Mouse (Mus musculus) forebrain, postnatal 0 days (tissue): Measurements from ENCODE around the gene Duxbl2. TPM values are rescaled to one million over a fixed set of nuclear protein-coding genes. Genes with fewer than 3 reads are reported as not detected.
"Not testable (repeated sequence)": the region's sequence is repeated elsewhere in the genome, so short reads cannot be mapped to it uniquely, and the experiment has no call there.

ENCODE experiments used
- ATAC-seq: fragments of 200-750 bp; cut with Nextera tagmentation; 2 replicates; pipeline ENCODE4 v1.8.0; 2017; ENCODE audit warnings: mild to moderate bottlenecking, moderate library complexity
- DNase-seq: peaks from one replicate; pipeline ENCODE4 v3.0.0-alpha.2; 2015
- H3K27ac ChIP-seq: fragments of 300-500 bp; sonication (generic); 2 replicates; pipeline ENCODE4 v1.5.1; 2014; ENCODE audit warnings: low read depth, mild to moderate bottlenecking, antibody characterized with exemption, low read length, moderate library complexity, mixed read lengths
- H3K27me3 ChIP-seq: fragments of 300-500 bp; sonication (generic); 2 replicates; pipeline ENCODE4 v1.6.1; 2014; ENCODE audit warnings: mild to moderate bottlenecking, low read length, mixed read lengths; ENCODE audit not compliant: insufficient read depth
- H3K36me3 ChIP-seq: fragments of 300-500 bp; sonication (generic); 2 replicates; pipeline ENCODE4 v1.6.1; 2014; ENCODE audit warnings: mild to moderate bottlenecking, moderate library complexity; ENCODE audit not compliant: insufficient read depth
- H3K4me1 ChIP-seq: fragments of 300-500 bp; sonication (generic); 2 replicates; pipeline ENCODE4 v1.6.1; 2014; ENCODE audit warnings: antibody characterized with exemption; ENCODE audit not compliant: insufficient read depth
- H3K4me2 ChIP-seq: fragments of 300-500 bp; sonication (generic); 2 replicates; pipeline ENCODE4 v1.6.1; 2014; ENCODE audit warnings: low read depth, mild to moderate bottlenecking, moderate library complexity
- H3K4me3 ChIP-seq: fragments of 300-500 bp; sonication (generic); 2 replicates; pipeline ENCODE4 v1.5.1; 2014; ENCODE audit warnings: low read depth, low read length, mixed read lengths
- H3K9ac ChIP-seq: fragments of 300-500 bp; sonication (generic); 2 replicates; pipeline ENCODE4 v1.6.1; 2014; ENCODE audit warnings: mild to moderate bottlenecking
- H3K9me3 ChIP-seq: fragments of 300-500 bp; sonication (generic); 2 replicates; pipeline ENCODE4 v1.6.1; 2016; ENCODE audit warnings: low read length
- WGBS: fragments of 180-500 bp; shearing (Covaris S2); extraction: QIAGEN DNeasy Blood & Tissue Kit; methylation state at CpG from one replicate; pipeline ENCODE4 v1.1.7; 2014; 5-methylcytosine and 5-hydroxymethylcytosine counted together
- polyA plus RNA-seq: library from polyadenylated mRNA; unstranded; fragments of >200 nt; fragmentation: Nextera tagmentation; extraction: Ambion mirVana; gene quantifications from 2 replicates; pipeline ENCODE4 v1.2.1, GENCODE M21; 2015
- total RNA-seq: library from RNA; depleted of rRNA; stranded (reverse); fragments of >200 nt; gene quantifications from 2 replicates; pipeline ENCODE4 v1.2.3, GENCODE M21; 2014; rRNA removed

Duxbl2 gene
- 0.67 and 3.8 TPM in 2 replicates for total RNA-seq
- 1.9 TPM in 1 of 2 replicates, not detected in the other for polyA plus RNA-seq

- not testable (repeated sequence) for H3K4me1 ChIP-seq, H3K9ac ChIP-seq, H3K27me3 ChIP-seq, H3K27ac ChIP-seq, H3K36me3 ChIP-seq, H3K9me3 ChIP-seq, DNase-seq, H3K4me2 ChIP-seq, H3K4me3 ChIP-seq, ATAC-seq
- WGBS: no CpG with 5 or more reads among the region's 7 CpGs
Observed at GRCm38 (mm10) chr14:26118150-26118549, at the start of gene Duxbl2. Gene Duxbl2, plus strand, starts transcription at chr14:26118349.

GRCm38 (mm10) chr14:26076620-26077390 lies 41.3 kb upstream of the Duxbl2 start:
- not testable (repeated sequence) for DNase-seq, H3K9me3 ChIP-seq, H3K4me2 ChIP-seq, H3K27me3 ChIP-seq, H3K9ac ChIP-seq, H3K4me1 ChIP-seq, ATAC-seq, H3K36me3 ChIP-seq, H3K27ac ChIP-seq, H3K4me3 ChIP-seq
- no CpG with 5 or more reads among the region's 5 CpGs for WGBS

GRCm38 (mm10) chr14:26081216-26081615 lies 36.9 kb upstream of the Duxbl2 start, which contains the start of gene Cphx2:
Gene Cphx2, plus strand, starts transcription at chr14:26081516.
- WGBS: no CpG with 5 or more reads among the region's 6 CpGs
- H3K4me2 ChIP-seq, H3K27me3 ChIP-seq: not testable (repeated sequence)

DNA sequence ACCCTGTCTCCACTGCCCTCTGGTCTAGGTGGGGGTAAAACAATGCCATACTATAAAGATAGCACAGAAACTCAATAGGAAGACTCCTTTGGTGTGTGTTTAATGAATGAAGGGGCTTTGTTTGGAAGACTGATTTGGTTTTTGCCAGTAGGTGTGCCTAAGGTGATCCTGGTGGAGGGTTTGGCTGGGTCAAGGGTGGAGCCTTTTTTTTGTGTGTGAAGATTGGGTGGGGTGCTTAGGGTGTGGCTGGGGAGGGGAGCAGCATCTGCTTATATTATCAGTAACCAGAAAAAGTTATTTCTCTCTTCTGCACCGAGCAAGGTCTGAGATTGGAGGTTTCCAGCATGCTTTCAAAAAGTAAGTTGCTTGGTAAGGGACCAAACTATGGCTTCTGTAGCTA lies 36.2 kb upstream of the Duxbl2 start, which contains the start of gene Cphx3:
Gene Cphx3 (plus strand): TSS at position 301 of the 400 bp plus-strand sequence.
- ATAC-seq: not testable (repeated sequence)

More at GRCm38 (mm10) chr14:26081216-26081615, 36.9 kb upstream of the Duxbl2 start, which contains the start of gene Cphx2:
- H3K4me3 ChIP-seq, H3K36me3 ChIP-seq, H3K27ac ChIP-seq, ATAC-seq, H3K4me1 ChIP-seq, H3K9ac ChIP-seq, DNase-seq, H3K9me3 ChIP-seq: not testable (repeated sequence)

DNA sequence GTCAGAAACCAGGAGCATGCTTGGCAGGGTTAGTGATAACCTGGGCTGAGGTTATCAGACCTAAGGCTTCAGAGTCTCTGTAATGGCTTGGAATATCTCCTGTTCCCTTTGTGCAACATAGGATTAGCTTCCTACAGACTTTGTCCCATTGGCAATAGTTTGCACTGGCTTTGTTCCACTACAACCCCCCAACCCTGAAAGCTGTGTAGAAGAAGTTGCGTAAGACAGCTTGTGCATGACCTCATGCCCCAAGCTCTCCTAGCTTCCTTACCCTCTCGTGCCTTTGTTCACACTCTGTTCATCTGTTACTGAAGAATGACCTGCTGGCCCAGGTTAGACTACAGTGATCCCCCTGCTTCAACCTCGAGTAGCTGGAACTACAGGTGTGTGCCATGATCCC lies 20.5 kb upstream of the Duxbl2 start:
- not testable (repeated sequence) for H3K27ac ChIP-seq, H3K36me3 ChIP-seq, DNase-seq, H3K4me1 ChIP-seq, H3K27me3 ChIP-seq, H3K9ac ChIP-seq, H3K9me3 ChIP-seq, ATAC-seq, H3K4me3 ChIP-seq, H3K4me2 ChIP-seq
- WGBS: no CpG with 5 or more reads among the region's 3 CpGs

More for the DNA sequence above, 36.2 kb upstream of the Duxbl2 start, which contains the start of gene Cphx3:
- not testable (repeated sequence) for H3K4me1 ChIP-seq, H3K27me3 ChIP-seq, H3K4me2 ChIP-seq, H3K4me3 ChIP-seq, DNase-seq, H3K9me3 ChIP-seq, H3K27ac ChIP-seq, H3K36me3 ChIP-seq, H3K9ac ChIP-seq
- WGBS: no CpG with 5 or more reads among the region's 1 CpGs

DNA sequence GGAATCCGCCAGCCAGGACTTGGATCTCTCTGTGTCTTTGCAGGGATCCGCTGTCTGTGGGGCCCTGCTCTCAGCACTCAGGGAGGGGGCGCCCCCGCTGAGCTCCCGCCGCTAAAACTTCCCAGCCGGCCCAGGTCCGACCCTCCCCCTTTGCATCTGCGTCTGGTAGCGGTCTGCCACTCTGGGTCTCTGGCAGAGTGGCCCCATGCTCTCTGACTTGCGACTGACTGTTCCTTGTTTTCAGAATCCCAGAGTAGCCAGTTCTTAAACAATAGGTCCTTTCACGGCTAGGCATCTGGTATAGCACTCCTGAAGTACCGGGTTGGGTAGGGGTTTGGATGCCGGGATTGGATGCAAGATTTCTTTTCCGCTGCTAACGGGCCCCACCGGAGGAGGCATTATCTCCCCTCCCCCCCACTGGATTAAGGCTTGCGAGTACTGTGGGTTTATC lies 426 bp downstream of the Duxbl2 start:
- not testable (repeated sequence) for DNase-seq, H3K27ac ChIP-seq, H3K36me3 ChIP-seq, H3K27me3 ChIP-seq, H3K4me3 ChIP-seq, H3K9me3 ChIP-seq, H3K9ac ChIP-seq, H3K4me2 ChIP-seq, H3K4me1 ChIP-seq
- peak; percentile 93 for ATAC-seq
- WGBS: no CpG with 5 or more reads among the region's 18 CpGs

DNA sequence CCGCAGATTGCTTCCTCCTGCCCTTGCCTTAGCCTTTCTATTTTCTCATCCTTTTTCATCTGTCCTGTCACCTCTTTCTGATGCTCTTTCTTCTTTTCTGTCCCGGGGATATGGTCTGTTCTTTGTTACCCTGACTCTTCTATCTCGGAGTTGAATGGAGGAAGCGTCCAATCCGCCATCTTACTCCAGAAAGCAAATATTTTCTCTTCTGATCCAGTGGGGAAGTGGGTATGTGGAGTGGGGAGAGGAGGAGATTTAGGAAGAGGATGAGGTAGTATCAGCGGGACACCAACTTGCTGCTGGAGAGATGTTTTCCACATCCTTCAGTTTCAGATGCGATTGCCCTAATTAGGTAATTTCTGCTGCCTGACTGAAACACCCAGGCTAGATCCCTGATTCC lies 946 bp downstream of the Duxbl2 start:
- H3K27ac ChIP-seq, H3K9me3 ChIP-seq, H3K36me3 ChIP-seq, H3K27me3 ChIP-seq, H3K4me3 ChIP-seq, H3K9ac ChIP-seq, H3K4me1 ChIP-seq, H3K4me2 ChIP-seq, DNase-seq: not testable (repeated sequence)
- ATAC-seq: peak; percentile 48; the same call in 1 of the 2 replicates
- no CpG with 5 or more reads among the region's 7 CpGs for WGBS

DNA sequence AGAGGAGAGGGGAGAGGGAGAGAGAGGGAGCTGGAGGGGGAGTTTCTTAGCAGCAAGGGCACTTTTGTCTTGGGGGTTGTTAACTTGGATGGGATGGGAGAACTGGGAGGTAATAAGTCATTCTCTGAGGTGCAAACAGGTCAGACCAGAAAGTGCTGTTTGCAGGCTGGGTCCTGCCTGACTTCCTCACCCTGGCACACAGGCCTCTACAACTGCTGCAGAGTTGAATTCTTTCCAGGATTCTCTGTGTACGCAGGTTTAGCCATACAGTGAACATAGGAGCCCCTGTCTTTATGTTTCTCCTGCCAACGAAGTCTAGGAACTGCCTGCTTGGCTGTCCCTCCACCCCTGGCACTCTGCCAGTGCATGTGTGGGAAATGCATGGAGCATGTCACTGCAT lies 28.9 kb downstream of the Duxbl2 start:
- H3K27ac ChIP-seq, ATAC-seq, H3K27me3 ChIP-seq, DNase-seq, H3K4me1 ChIP-seq, H3K9ac ChIP-seq, H3K36me3 ChIP-seq, H3K9me3 ChIP-seq, H3K4me3 ChIP-seq, H3K4me2 ChIP-seq: not testable (repeated sequence)
- no CpG with 5 or more reads among the region's 2 CpGs for WGBS

- H3K27ac ChIP-seq, H3K4me2 ChIP-seq, H3K4me3 ChIP-seq, H3K27me3 ChIP-seq, H3K4me1 ChIP-seq, DNase-seq, H3K36me3 ChIP-seq, H3K9ac ChIP-seq, H3K9me3 ChIP-seq, ATAC-seq: not testable (repeated sequence)
- WGBS: no CpG with 5 or more reads among the region's 7 CpGs
Observed at GRCm38 (mm10) chr14:26156032-26156431, 37.9 kb downstream of the Duxbl2 start.

DNA sequence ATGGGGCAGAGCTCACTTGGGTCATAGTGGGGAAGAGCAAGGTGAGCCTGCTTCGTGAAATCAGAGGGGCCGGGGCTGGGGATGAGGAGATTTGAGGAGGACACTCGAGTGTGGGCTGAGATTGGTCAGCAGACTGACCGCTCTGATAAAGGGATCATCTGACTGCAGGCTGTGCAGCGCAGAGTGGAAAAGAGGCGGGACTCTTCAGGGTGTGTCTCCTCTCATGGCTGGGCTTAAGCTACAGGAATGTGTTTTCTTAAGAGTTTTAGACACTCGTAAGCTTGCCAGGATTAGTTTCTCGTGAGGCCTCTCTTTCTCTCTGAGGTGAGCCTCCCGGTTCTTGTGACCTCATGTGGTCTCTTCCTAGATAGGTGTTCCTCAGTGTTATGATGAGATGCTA lies 43.0 kb downstream of the Duxbl2 start:
- H3K36me3 ChIP-seq, H3K4me1 ChIP-seq, ATAC-seq, H3K9ac ChIP-seq, H3K4me2 ChIP-seq, H3K4me3 ChIP-seq, H3K9me3 ChIP-seq, H3K27ac ChIP-seq, DNase-seq, H3K27me3 ChIP-seq: not testable (repeated sequence)
- no CpG with 5 or more reads among the region's 9 CpGs for WGBS
